Mouse (Mus musculus) monocyte, adult 5-6 weeks (primary cell): Measurements from ENCODE around the gene Ift88. TPM values are rescaled to one million over a fixed set of nuclear protein-coding genes. Genes with fewer than 3 reads are reported as not detected.

ENCODE experiments used
- ATAC-seq: fragments of 153-309, 156-312 bp; replicated peaks from 2 replicates; pipeline ENCODE4 v1.8.0; 2017; ENCODE audit warnings: mild to moderate bottlenecking; ENCODE audit not compliant: low TSS enrichment, insufficient number of reproducible peaks, severe bottlenecking, poor library complexity, low FRiP score
- total RNA-seq: library from RNA; stranded (forward); fragments of 200-1000, 200-491, 200-594 nt; gene quantifications from 3 replicates; pipeline ENCODE4 v1.2.3, GENCODE M21; 2017

Gene Ift88
- 2.7 to 9.5 TPM (median 3.3 TPM) in 3 replicates for total RNA-seq

- peak; percentile 96 for ATAC-seq
These were observed at the start of gene Ift88 for GRCm38 (mm10) chr14:57423432-57424211. TSS of gene Ift88 (plus strand) at chr14:57424062.

DNA sequence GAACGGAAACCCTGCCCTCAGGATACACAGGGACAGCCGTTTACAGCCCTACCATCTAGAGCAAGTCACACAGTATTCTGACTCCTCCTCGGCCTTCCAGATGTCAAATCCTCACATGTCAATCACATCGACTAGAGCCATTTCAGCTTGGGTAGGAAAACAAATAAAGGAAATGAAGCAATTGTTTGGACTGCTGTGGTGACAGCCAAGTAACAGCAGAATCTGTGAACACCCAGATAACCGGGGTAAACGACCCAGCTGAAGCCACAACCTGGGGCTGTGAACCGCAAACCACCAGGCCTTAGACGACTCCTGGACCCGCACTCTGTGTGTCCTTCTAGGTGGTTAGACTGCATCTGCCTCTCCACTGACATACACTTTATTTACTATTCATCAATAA lies 48.7 kb upstream of the Ift88 start:
- no peak for ATAC-seq

DNA sequence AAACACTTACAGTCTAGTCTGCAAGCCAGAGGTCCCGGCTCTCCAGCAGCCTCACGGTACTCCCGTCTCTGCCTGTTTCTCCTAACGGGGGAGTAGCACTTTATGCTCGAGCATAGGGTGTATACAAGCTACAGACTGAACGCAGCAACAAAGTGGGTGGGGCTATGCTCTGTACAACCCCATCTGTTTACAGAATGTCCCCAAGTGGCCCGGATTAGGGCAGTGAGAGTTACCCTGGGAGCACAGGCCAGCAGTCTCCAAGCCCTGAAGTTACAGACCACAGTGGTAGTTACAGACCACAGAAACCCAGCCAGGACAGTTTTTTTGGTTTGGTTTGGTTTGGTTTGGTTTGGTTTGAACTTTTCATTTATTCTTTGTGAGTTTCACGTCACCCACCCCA lies 47.8 kb upstream of the Ift88 start:
- no peak for ATAC-seq

DNA sequence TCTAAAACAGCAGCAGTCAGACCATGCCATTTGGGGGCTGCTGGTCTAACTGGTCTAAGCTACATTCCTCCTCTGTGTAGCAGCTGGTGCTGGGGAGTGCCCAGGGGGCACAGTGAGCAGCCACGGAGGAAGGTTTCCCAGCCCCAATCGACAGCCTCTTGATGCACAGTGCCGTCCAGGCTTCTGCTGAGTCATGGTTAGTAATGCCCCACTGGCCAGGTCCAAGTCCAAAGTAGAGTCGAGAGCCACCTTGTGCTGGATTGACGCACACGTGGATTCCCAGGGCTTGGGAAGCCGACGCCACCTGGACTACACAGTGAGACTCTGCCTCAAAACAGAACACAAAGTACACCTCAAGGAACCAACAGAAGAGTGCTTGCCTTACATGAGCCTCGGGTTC lies 46.9 kb upstream of the Ift88 start:
- no peak for ATAC-seq

GRCm38 (mm10) chr14:57377531-57377930 lies 46.3 kb upstream of the Ift88 start:
- no peak for ATAC-seq

GRCm38 (mm10) chr14:57385667-57386066 lies 38.2 kb upstream of the Ift88 start:
- ATAC-seq = no peak

- ATAC-seq = peak; percentile 82
These were observed 36.9 kb upstream of the Ift88 start for GRCm38 (mm10) chr14:57386758-57387561.

DNA sequence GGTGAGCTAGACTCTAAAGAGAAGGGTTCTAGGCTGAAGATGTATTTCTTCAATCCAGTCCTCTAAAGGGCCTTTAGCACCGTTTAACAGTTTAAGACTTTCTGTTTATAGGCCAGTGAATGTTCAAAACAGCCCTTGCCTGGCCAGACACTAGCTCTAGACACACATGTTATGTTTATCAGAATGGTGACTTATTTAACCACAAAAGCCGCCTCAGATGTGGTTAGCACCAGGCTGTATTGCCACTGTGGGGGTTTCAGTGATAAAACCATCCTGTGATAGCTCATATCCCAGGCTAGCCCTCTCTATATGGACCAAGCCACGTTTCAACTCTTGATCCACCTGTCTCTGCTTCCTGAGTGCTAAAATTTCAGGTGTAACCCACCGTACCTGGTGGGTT lies 32.2 kb upstream of the Ift88 start:
- ATAC-seq = no peak

DNA sequence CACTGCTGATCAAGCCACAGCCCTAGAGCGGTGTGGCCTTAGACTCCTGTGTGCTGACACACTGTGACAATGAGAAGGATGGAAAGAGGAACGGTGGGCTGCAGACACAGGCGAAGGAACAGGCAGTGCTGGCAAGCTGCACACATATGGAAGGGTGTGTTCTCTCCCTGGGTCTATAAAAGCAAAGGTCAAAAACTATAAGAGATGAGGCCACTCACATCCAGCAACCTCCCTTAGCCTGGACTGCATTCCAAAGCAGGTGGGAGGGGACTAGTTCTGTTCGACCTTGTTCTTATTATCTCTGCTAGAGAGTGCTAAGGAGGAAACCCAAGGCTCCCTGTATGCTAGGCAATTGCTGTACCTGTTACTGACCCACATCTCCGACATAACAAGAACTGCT lies 31.6 kb upstream of the Ift88 start:
- ATAC-seq = no peak

- no peak for ATAC-seq
These were observed 28.4 kb upstream of the Ift88 start for GRCm38 (mm10) chr14:57395470-57395869.

- no peak for ATAC-seq
These were observed 26.6 kb upstream of the Ift88 start for GRCm38 (mm10) chr14:57397221-57397620.

DNA sequence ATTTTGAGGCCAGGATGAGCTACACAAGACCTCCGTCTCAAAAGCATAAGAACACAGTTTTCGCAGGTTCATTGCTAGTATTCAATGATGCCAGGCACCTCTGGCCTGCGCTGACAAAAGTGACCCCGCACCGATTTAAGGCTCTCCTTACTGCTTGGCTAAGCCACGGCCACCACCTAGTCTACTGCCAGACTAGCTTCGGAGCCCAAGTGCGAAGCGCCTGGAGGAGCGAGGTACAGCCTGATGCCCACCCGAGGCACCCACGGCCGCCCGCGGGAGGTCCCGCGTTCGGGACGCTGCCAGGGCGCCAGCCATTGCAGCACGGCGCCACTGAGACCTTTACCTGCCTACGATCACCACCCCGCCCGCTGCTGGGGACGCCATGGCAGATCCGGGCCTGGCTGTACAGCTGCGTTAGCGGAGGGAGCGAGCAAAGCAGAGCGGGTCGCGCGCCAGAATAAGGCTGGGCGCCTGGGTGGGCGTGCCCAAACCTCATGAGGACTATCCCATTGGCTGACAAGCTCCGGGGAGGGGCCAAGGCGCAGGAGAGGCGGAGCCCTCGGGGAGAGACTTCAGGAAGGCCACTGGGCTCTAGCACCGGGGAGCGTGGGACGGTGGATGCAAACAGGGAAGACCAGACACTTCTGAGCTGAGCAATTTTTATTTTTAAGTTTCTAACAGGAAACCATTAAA lies 25.7 kb upstream of the Ift88 start, which contains the start of gene Cryl1:
Cryl1 (minus strand) TSS at position 465 of the 693 bp plus-strand sequence.
- ATAC-seq = peak; percentile 99

- 0 out of 2 replicates have a peak, but pooled peaks have one; percentile 51 for ATAC-seq
These were observed 24.9 kb upstream of the Ift88 start for GRCm38 (mm10) chr14:57398813-57399427.

DNA sequence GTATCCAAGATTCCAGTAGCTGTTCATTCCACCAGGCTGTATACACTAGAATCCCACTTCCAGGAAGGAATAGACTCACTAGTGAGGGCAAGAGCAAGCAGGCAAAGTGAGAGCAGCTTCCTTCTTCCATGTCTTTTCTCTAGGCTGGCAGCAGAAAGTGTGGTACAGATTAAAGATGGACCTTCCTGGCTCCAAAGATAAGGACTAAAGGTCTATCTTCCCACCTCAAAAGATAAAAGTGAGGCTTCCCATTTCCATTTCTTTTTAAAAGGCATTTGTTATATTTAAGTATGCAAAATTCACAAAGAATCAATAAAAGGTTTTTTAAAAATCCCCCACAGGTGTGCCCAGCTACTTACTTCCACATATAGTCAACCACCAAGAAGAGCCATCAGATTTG lies 21.0 kb upstream of the Ift88 start:
- no peak for ATAC-seq

DNA sequence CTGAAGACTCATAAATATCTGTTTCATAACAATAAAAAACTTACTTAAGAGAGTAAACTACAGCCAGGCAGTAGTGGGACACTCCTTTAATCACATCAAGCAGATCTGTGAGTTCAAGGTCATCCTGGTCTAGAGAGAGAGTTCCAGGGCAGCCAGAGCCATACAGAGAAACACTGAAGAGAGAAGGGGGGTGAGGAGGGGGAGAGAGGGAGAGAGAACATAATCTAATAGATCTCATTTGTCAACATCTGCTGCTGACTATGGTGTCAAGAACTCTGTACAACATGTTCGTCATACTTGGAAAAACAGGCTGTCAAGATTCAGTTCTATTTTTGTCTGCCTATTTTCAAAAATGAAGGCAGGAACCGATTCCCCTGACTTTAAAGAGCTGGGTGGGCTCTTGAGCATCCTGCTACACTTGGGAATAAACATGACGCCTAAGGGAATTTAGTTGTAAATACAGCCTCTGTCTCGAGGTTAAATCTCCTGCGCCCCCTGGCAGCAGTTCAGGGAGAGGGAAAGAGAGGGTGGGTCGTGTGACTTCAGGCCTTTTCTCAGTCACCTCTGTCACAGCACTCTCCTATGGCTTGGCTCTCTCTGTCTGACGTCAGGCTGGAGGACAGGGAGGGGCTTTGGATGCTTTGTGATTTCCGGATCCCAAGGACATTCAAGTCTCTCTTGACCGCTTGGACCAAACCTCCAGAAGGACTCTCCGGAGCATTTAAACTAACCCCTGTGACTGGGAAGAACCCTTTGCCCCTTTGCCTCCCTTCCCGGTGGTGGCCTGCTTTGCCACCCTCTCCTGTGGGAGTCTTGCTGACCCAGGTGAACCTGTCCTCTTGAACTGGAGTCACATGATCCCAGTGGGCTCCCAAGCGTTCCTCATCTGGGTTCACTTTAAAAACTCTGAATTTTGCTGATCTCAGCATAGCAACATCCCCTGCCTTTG lies 16.5 kb upstream of the Ift88 start:
- ATAC-seq = no peak

DNA sequence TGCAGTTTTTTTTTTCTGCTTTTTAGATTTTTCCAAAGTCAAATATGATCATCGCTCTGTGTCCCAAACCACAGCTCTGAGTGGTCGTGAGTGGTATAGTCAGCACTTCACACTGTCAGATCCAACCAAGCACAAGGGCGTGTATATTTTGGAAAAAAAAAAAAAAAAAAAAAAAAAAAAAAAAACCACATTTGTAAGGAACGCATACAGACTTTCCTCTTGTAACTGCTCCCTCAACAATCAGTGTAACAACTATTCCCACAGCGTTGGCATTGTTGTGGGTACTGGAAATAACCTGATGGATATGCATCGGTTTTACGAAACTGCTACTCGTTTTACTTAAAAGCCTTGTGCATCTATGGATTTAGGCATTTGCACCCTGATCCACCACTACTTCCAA lies 15.8 kb upstream of the Ift88 start:
- ATAC-seq = no peak

DNA sequence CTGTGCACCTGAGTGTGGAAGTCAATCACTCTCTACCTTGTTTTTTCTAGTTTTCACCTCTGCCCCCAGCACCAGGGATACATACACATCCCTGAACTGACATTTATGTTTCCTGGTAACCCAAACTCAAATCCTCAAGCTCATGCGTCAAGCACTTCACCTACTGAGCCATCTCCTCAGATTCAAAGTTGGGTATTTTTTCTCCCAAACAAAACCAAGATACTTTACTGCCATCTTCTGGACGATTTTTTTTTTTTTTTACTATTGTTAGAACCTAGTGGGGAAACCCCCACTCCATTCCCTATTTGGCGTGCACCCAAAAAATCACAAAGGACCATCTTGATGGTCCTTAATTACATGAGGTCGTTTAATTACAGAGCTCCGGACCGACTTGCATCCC lies 14.8 kb upstream of the Ift88 start:
- ATAC-seq = no peak

- no peak for ATAC-seq
These were observed 11.7 kb upstream of the Ift88 start for GRCm38 (mm10) chr14:57412166-57412565.
